Comparison of ENCODE assay signal across 24 mouse cellular contexts in the genomic region with DNA sequence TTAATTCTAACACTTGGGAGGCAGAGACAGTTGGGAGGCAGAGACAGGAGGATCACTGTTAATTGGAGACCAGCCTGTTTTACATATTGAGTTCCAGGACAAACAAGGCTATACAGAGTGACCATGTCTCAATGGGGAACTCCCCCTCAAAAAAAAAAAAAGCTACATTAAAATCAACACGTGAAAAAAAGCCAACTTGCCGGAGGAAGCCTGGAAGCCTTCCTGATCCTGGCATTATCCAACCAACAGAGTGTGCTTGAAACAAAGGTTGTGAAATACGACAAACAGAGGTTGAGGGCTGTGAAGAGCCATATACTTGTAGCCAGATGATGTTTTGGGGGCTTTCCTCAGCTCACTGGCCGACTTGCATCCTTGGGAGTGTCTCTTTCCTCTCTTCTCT. TPM values are rescaled to one million over a fixed set of nuclear protein-coding genes. Genes with fewer than 3 reads are reported as not detected.
DNase-seq lines count a peak whose midpoint lies in the region; TF ChIP-seq lines count a peak whose summit lies in the region.
"Had no signal": no experiment of that assay in that cellular context is flagged by ENCODE, and none has a peak within 500 bp of the region (broad histone marks: within the 10 kb centered on the region; RNA-seq: fewer than 3 reads in every experiment).

No protein-coding gene starts in this region.

- H3K4me1 ChIP-seq in liver, adult 2 months (ENCODE audit: control insufficient read depth, insufficient read depth, low read length), result 0 out of 2 replicates have a peak, but pooled peaks cover 2% of the 10 kb centered on the region
- H3K4me1 ChIP-seq in E14TG2a.4 (replicated peaks; ENCODE audit: low read depth, low read length), result peaks cover 45% of the 10 kb centered on the region
- H3K4me1 ChIP-seq: embryonic facial prominence, embryonic 12.5 days; embryonic facial prominence, embryonic 15.5 days; forebrain, embryonic 13.5 days; hindbrain, embryonic 12.5 days; hindbrain, embryonic 15.5 days had no signal

- H3K79me2 ChIP-seq in liver, adult 2 months (ENCODE audit: control insufficient read depth, insufficient read depth, low read length), result no peaks in the 10 kb centered on the region

- TF ChIP-seq CTCF in liver, adult 2 months (IDR thresholded peaks at IDR 0.05; ENCODE audit: low read depth, low read length), result no peak
- TF ChIP-seq CTCF in E14TG2a.4 (conservative IDR thresholded peaks at IDR 0.05; ENCODE audit: low read length), result no peak

- H3K27ac ChIP-seq in liver, adult 2 months (replicated peaks; ENCODE audit: insufficient read depth, low read depth, low read length), result no peak overlapping the region
- H3K27ac ChIP-seq: embryonic facial prominence, embryonic 12.5 days; embryonic facial prominence, embryonic 15.5 days; forebrain, embryonic 13.5 days; gastrocnemius, adult 2 months; hindbrain, embryonic 12.5 days; hindbrain, embryonic 15.5 days had no signal

- H3K27me3 ChIP-seq in liver, adult 2 months (ENCODE audit: control insufficient read depth, insufficient read depth, low read length), result no peaks in the 10 kb centered on the region
- H3K27me3 ChIP-seq in E14TG2a.4 (ENCODE audit: insufficient read depth, low read length), result peaks cover 6% of the 10 kb centered on the region; the same call in 1 of the 2 replicates
- H3K27me3 ChIP-seq: embryonic facial prominence, embryonic 12.5 days; embryonic facial prominence, embryonic 15.5 days; forebrain, embryonic 13.5 days; hindbrain, embryonic 12.5 days; hindbrain, embryonic 15.5 days; Patski had no signal

- peak; percentile 52 for DNase-seq in liver, adult 2 months (ENCODE audit: extremely low read depth, low read depth, low spot score)
- no peak for DNase-seq in liver
- DNase-seq in lung, postnatal 10 days, result peak; percentile 30
- DNase-seq in lung, postnatal 4 days, result no peak
- DNase-seq in fat pad, adult 2 months (ENCODE audit: extremely low read depth, low read depth, low spot score), result peak; percentile 92
- DNase-seq in retina, postnatal 1 day, result no peak
- DNase-seq: adrenal gland, adult 2 months; adrenal gland, postnatal 14 days; B cell, adult 2 months; cerebellum, adult 11 months; cerebellum, adult 2 months; cerebellum, adult 9-11 months; cerebellum, postnatal 25 days; forebrain, postnatal 0 days; gastrocnemius, adult 2 months; gastrocnemius, postnatal 14 days had no signal

- WGBS in liver, adult 2 months, result 16% methylated on average over 4 of the region's 4 CpGs

- no peak overlapping the region for H3K9ac ChIP-seq in liver, adult 2 months (ENCODE audit: low read depth, low read length)
- H3K9ac ChIP-seq: embryonic facial prominence, embryonic 12.5 days; embryonic facial prominence, embryonic 15.5 days; forebrain, embryonic 13.5 days; forebrain, postnatal 0 days; hindbrain, embryonic 12.5 days; hindbrain, embryonic 15.5 days had no signal

- H3K36me3 ChIP-seq in liver, adult 2 months (ENCODE audit: control insufficient read depth, insufficient read depth, low read length), result no peaks in the 10 kb centered on the region
- 0 out of 2 replicates have a peak, but pooled peaks cover 3% of the 10 kb centered on the region for H3K36me3 ChIP-seq in E14TG2a.4 (ENCODE audit: insufficient read depth, low read length)
- H3K36me3 ChIP-seq: embryonic facial prominence, embryonic 12.5 days; embryonic facial prominence, embryonic 15.5 days; G1E; hindbrain, embryonic 12.5 days; hindbrain, embryonic 15.5 days had no signal

- no peak for TF ChIP-seq POLR2A in liver, adult 2 months (IDR thresholded peaks at IDR 0.05; ENCODE audit: extremely low read depth, insufficient read depth, low read length)

- peaks cover 8% of the 10 kb centered on the region for H3K9me3 ChIP-seq in E14TG2a.4 (ENCODE audit: low read length)
- H3K9me3 ChIP-seq: embryonic facial prominence, embryonic 12.5 days; embryonic facial prominence, embryonic 15.5 days; forebrain, embryonic 13.5 days; G1E; hindbrain, embryonic 12.5 days; hindbrain, embryonic 15.5 days had no signal

- H3K4me3 ChIP-seq in liver, adult 2 months (ENCODE audit: insufficient read depth, low read depth, low read length), result no peak overlapping the region
- peak overlapping the region; percentile 61 for H3K4me3 ChIP-seq in E14TG2a.4 (replicated peaks; ENCODE audit: low read length)
- H3K4me3 ChIP-seq: embryonic facial prominence, embryonic 12.5 days; embryonic facial prominence, embryonic 15.5 days; forebrain, embryonic 13.5 days; gastrocnemius, adult 2 months; hindbrain, embryonic 12.5 days; hindbrain, embryonic 15.5 days had no signal

RNA-seq across cellular contexts. Expression of gene Pim3, which starts 20.9 kb away (rescaled TPM):
- total RNA-seq in liver, adult 2 months (2014; rRNA removed), result 59.7 and 68.3 TPM in 2 replicates
- polyA plus RNA-seq in liver, adult 2 months (2012; rRNA removed), result 17.7 and 31.2 TPM in 2 replicates

Comparison
In these comparisons a context has a peak if more than half of its experiments do, and no peak if none do; other contexts are left out.
1. DNase-seq: peak in liver, adult 2 months (single experiment), lung, postnatal 10 days (single experiment) and fat pad, adult 2 months (single experiment); none in liver (single experiment), lung, postnatal 4 days (0 of 2) and retina, postnatal 1 day (single experiment).